ENCODE assay signal across 8 mouse cellular contexts in the genomic region with DNA sequence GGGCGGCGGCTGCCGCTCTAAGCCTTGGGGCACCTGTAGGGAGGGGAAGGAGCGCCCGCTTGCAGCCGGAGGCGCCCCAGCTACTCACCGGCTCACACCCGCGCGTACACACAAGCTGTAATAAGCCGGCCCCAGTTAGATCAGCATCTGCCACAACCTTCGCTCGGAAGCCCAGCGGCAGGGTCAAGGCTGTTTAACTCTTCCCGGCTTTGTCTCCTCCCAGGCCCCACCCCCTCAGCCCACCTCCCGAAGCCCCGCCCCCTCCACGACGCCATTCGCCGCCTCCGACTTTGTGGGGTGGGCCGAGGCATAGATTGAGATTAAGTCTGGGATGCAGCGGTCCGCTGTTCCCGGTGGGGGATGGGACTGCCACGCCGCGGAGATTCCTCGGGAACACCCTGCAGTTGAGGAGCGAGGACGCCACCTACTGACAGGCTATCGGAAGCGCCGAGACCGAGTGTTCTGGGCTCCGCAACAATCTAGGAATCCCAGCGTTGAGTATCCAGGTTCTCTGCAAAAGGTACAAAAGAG. TPM values are rescaled to one million over a fixed set of nuclear protein-coding genes. Genes with fewer than 3 reads are reported as not detected.
DNase-seq lines count a peak whose midpoint lies in the region; ATAC-seq lines count a peak whose summit lies in the region.

No protein-coding gene starts in this region.

- H3K9ac ChIP-seq in hindbrain, embryonic 12.5 days = peak overlapping the region; percentile 77

- peak overlapping the region; percentile 67 for H3K4me2 ChIP-seq in hindbrain, embryonic 12.5 days (replicated peaks)

- peak; percentile 93 for ATAC-seq in hindbrain, embryonic 12.5 days (ENCODE audit: low FRiP score)

- peak; percentile 96 for DNase-seq in MN1 (ENCODE audit: low spot score)
- peak; percentile 97 for DNase-seq in cerebellum, adult 9-10 months
- peak; percentile 94 to 99 for DNase-seq in frontal cortex, adult 2 months (ENCODE audit: extremely low spot score in 1 of 2, low spot score in 1 of 2)
- DNase-seq in layer of hippocampus, postnatal 14 days (ENCODE audit: low spot score in 2 of 2) = peak; percentile 95 to 98
- DNase-seq in lung, postnatal 14 days = peak; percentile 99
- DNase-seq in retina, adult 2 months (ENCODE audit: low read depth, low spot score) = peak; percentile 92
- peak; percentile 87 for DNase-seq in thymus, postnatal 36 days

- no peaks in the 10 kb centered on the region for H3K9me3 ChIP-seq in hindbrain, embryonic 12.5 days (replicated peaks)

- peaks cover 8% of the 10 kb centered on the region for H3K36me3 ChIP-seq in hindbrain, embryonic 12.5 days

- peak overlapping the region; percentile 97 for H3K27ac ChIP-seq in hindbrain, embryonic 12.5 days

- WGBS in hindbrain, embryonic 12.5 days = under 1% methylated on average over 39 of the region's 39 CpGs

- no peaks in the 10 kb centered on the region for H3K27me3 ChIP-seq in hindbrain, embryonic 12.5 days

- peak overlapping the region; percentile 60 for H3K4me3 ChIP-seq in hindbrain, embryonic 12.5 days

- H3K4me1 ChIP-seq in hindbrain, embryonic 12.5 days = peaks cover 27% of the 10 kb centered on the region

RNA-seq across cellular contexts. Expression of a gene that starts 7.3 kb away (rescaled TPM):
- polyA plus RNA-seq in frontal cortex, adult 2 months (2012; rRNA removed) = 38.6 and 47.7 TPM in 2 replicates
- polyA plus RNA-seq in hindbrain, embryonic 12.5 days (2016; fragmentation: Nextera tagmentation; extraction: Ambion mirVana) = 383 and 401 TPM in 2 replicates
- total RNA-seq in layer of hippocampus, postnatal 14 days (2021) = 10 to 100 TPM; 96.3 to 98.4 TPM

RNA-seq across cellular contexts. Expression of a gene that starts 7.5 kb away (rescaled TPM):
- polyA plus RNA-seq in frontal cortex, adult 2 months (2012; rRNA removed) = 12.1 and 13.9 TPM in 2 replicates
- 18.9 and 20.2 TPM in 2 replicates for polyA plus RNA-seq in hindbrain, embryonic 12.5 days (2016; fragmentation: Nextera tagmentation; extraction: Ambion mirVana)
- 10 to 100 TPM; 38.9 to 39.0 TPM for total RNA-seq in layer of hippocampus, postnatal 14 days (2021)

RNA-seq across cellular contexts. Expression of a gene that starts 56.0 kb away (rescaled TPM):
- 7.1 and 9.2 TPM in 2 replicates for polyA plus RNA-seq in frontal cortex, adult 2 months (2012; rRNA removed)
- 0.39 and 0.42 TPM in 2 replicates for polyA plus RNA-seq in hindbrain, embryonic 12.5 days (2016; fragmentation: Nextera tagmentation; extraction: Ambion mirVana)
- 10 to 100 TPM; 15.1 to 18.1 TPM for total RNA-seq in layer of hippocampus, postnatal 14 days (2021)

RNA-seq across cellular contexts. Expression of a gene that starts 59.6 kb away (rescaled TPM):
- 0.99 and 1.9 TPM in 2 replicates for polyA plus RNA-seq in frontal cortex, adult 2 months (2012; rRNA removed)
- not detected in 2 replicates for polyA plus RNA-seq in hindbrain, embryonic 12.5 days (2016; fragmentation: Nextera tagmentation; extraction: Ambion mirVana)
- total RNA-seq in layer of hippocampus, postnatal 14 days (2021) = 1 to 10 TPM in 1 of 2 experiments, under 1 TPM in 1; 0.60 to 1.3 TPM

Comparison
In these comparisons a context has a peak if more than half of its experiments do, and no peak if none do; other contexts are left out.
1. Peak in every context shown above with its lines: DNase-seq, ATAC-seq, H3K4me3 ChIP-seq and H3K27ac ChIP-seq.